Mouse (Mus musculus): ENCODE measurements at regions not wholly inside any gene's neighbourhood (a gene's known extent, or its start where the extent isn't known, plus 50 kb on each side); places are given as distances from the start of the nearest gene placed in this dataset.

GRCm38 (mm10) chr17:64382894-64383293 lies 51.2 kb upstream of the Pja2 start:
- H3K4me1 ChIP-seq (ENCODE audit: control insufficient read depth, insufficient read depth, low read length): no peaks in the 10 kb centered on the region
- no peak overlapping the region for H3K4me3 ChIP-seq (ENCODE audit: low read depth, low read length)
- no peak overlapping the region for H3K9ac ChIP-seq (replicated peaks; ENCODE audit: low read depth, low read length)
- no peak overlapping the region for H3K27ac ChIP-seq (ENCODE audit: low read length)
- H3K27me3 ChIP-seq (ENCODE audit: control insufficient read depth, insufficient read depth, low read length): no peaks in the 10 kb centered on the region
- no peaks in the 10 kb centered on the region for H3K36me3 ChIP-seq (ENCODE audit: control insufficient read depth, insufficient read depth, low read length)
- ATAC-seq (ENCODE audit: insufficient number of reproducible peaks, insufficient read depth, low FRiP score, low read depth): no peak
- no peak overlapping the region for H3K4me2 ChIP-seq (replicated peaks; ENCODE audit: low read depth, low read length)
- H3K9me3 ChIP-seq (ENCODE audit: control insufficient read depth, low read depth, low read length): no peaks in the 10 kb centered on the region
- WGBS: 76% methylated on average over 6 of the region's 6 CpGs

DNA sequence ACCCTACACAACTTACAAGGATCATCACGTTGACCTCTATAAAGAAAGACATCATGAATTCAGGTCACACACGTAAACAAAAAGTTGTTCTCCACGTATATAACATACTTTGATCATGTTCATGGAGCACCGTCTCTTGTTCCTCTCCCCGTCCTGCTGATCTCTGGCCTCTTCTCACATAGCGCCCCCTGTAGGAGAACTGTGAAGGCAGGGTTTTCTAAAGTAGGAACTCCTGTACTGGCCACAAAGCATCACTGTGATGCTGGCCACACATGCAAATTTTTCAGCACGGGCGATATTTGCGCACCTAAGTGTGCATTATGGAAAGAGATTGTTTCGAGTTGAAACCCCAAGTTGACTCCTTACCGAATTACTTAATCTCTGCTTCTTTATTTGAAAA lies 51.9 kb upstream of the Pja2 start:
- 88% methylated on average over 11 of the region's 11 CpGs for WGBS
- Histone ChIP-seq H3K9ac (replicated peaks; ENCODE audit: low read depth, low read length) (no peak overlapping the region), H3K27ac (ENCODE audit: low read length) (no peak overlapping the region), H3K4me3 (ENCODE audit: low read depth, low read length) (no peak overlapping the region), H3K4me1 (ENCODE audit: control insufficient read depth, insufficient read depth, low read length) (no peaks in the 10 kb centered on the region), H3K27me3 (ENCODE audit: control insufficient read depth, insufficient read depth, low read length) (no peaks in the 10 kb centered on the region), H3K9me3 (ENCODE audit: control insufficient read depth, low read depth, low read length) (no peaks in the 10 kb centered on the region), H3K36me3 (ENCODE audit: control insufficient read depth, insufficient read depth, low read length) (no peaks in the 10 kb centered on the region), H3K4me2 (replicated peaks; ENCODE audit: low read depth, low read length) (no peak overlapping the region)
- no peak for ATAC-seq (ENCODE audit: insufficient number of reproducible peaks, insufficient read depth, low FRiP score, low read depth)

- Histone ChIP-seq H3K27me3 (ENCODE audit: control insufficient read depth, insufficient read depth, low read length) (no peaks in the 10 kb centered on the region), H3K27ac (ENCODE audit: low read length) (no peak overlapping the region), H3K36me3 (ENCODE audit: control insufficient read depth, insufficient read depth, low read length) (no peaks in the 10 kb centered on the region), H3K4me2 (replicated peaks; ENCODE audit: low read depth, low read length) (no peak overlapping the region), H3K4me3 (ENCODE audit: low read depth, low read length) (no peak overlapping the region), H3K9ac (replicated peaks; ENCODE audit: low read depth, low read length) (no peak overlapping the region), H3K9me3 (ENCODE audit: control insufficient read depth, low read depth, low read length) (no peaks in the 10 kb centered on the region), H3K4me1 (ENCODE audit: control insufficient read depth, insufficient read depth, low read length) (no peaks in the 10 kb centered on the region)
- WGBS: 87% methylated on average over 1 of the region's 1 CpGs
- ATAC-seq (ENCODE audit: insufficient number of reproducible peaks, insufficient read depth, low FRiP score, low read depth): no peak
Measured at GRCm38 (mm10) chr17:64390349-64390748, 58.6 kb upstream of the Pja2 start.

- 17% methylated on average over 12 of the region's 12 CpGs for WGBS
- ATAC-seq (ENCODE audit: insufficient number of reproducible peaks, insufficient read depth, low FRiP score, low read depth): no peak
Measured at GRCm38 (mm10) chr17:64397254-64397897, 65.7 kb upstream of the Pja2 start.

GRCm38 (mm10) chr17:64398114-64398692 lies 66.5 kb upstream of the Pja2 start:
- 35% methylated on average over 9 of the region's 9 CpGs for WGBS
- Histone ChIP-seq H3K27me3 (ENCODE audit: control insufficient read depth, insufficient read depth, low read length) (no peaks in the 10 kb centered on the region), H3K27ac (ENCODE audit: low read length) (no peak overlapping the region), H3K9ac (replicated peaks; ENCODE audit: low read depth, low read length) (no peak overlapping the region), H3K4me3 (ENCODE audit: low read depth, low read length) (no peak overlapping the region), H3K4me2 (replicated peaks; ENCODE audit: low read depth, low read length) (no peak overlapping the region; the same call in 1 of the 2 replicates), H3K4me1 (ENCODE audit: control insufficient read depth, insufficient read depth, low read length) (no peaks in the 10 kb centered on the region), H3K9me3 (ENCODE audit: control insufficient read depth, low read depth, low read length) (no peaks in the 10 kb centered on the region), H3K36me3 (ENCODE audit: control insufficient read depth, insufficient read depth, low read length) (no peaks in the 10 kb centered on the region)
- ATAC-seq (ENCODE audit: insufficient number of reproducible peaks, insufficient read depth, low FRiP score, low read depth): peak; percentile 37; the same call in 1 of the 2 replicates

More at GRCm38 (mm10) chr17:64397254-64397897, 65.7 kb upstream of the Pja2 start:
- no peak overlapping the region for H3K27ac ChIP-seq (ENCODE audit: low read length)
- no peaks in the 10 kb centered on the region for H3K36me3 ChIP-seq (ENCODE audit: control insufficient read depth, insufficient read depth, low read length)
- H3K9me3 ChIP-seq (ENCODE audit: control insufficient read depth, low read depth, low read length): no peaks in the 10 kb centered on the region
- no peaks in the 10 kb centered on the region for H3K27me3 ChIP-seq (ENCODE audit: control insufficient read depth, insufficient read depth, low read length)
- H3K9ac ChIP-seq (replicated peaks; ENCODE audit: low read depth, low read length): no peak overlapping the region
- H3K4me3 ChIP-seq (ENCODE audit: low read depth, low read length): peak overlapping the region; percentile 8; the same call in 1 of the 2 replicates
- peak overlapping the region; percentile 24 for H3K4me2 ChIP-seq (replicated peaks; ENCODE audit: low read depth, low read length)
- H3K4me1 ChIP-seq (ENCODE audit: control insufficient read depth, insufficient read depth, low read length): no peaks in the 10 kb centered on the region

- Histone ChIP-seq H3K4me2 (replicated peaks; ENCODE audit: low read depth, low read length) (no peak overlapping the region), H3K9ac (replicated peaks; ENCODE audit: low read depth, low read length) (no peak overlapping the region), H3K27ac (ENCODE audit: low read length) (no peak overlapping the region), H3K4me3 (ENCODE audit: low read depth, low read length) (no peak overlapping the region), H3K27me3 (ENCODE audit: control insufficient read depth, insufficient read depth, low read length) (no peaks in the 10 kb centered on the region), H3K4me1 (ENCODE audit: control insufficient read depth, insufficient read depth, low read length) (no peaks in the 10 kb centered on the region), H3K36me3 (ENCODE audit: control insufficient read depth, insufficient read depth, low read length) (no peaks in the 10 kb centered on the region), H3K9me3 (ENCODE audit: control insufficient read depth, low read depth, low read length) (no peaks in the 10 kb centered on the region)
- 45% methylated on average over 3 of the region's 3 CpGs for WGBS
- no peak for ATAC-seq (ENCODE audit: insufficient number of reproducible peaks, insufficient read depth, low FRiP score, low read depth)
Measured at GRCm38 (mm10) chr17:64398708-64399107, 67.0 kb upstream of the Pja2 start.

- Histone ChIP-seq H3K9me3 (ENCODE audit: control insufficient read depth, low read depth, low read length) (no peaks in the 10 kb centered on the region), H3K9ac (replicated peaks; ENCODE audit: low read depth, low read length) (no peak overlapping the region), H3K4me1 (ENCODE audit: control insufficient read depth, insufficient read depth, low read length) (no peaks in the 10 kb centered on the region), H3K27me3 (ENCODE audit: control insufficient read depth, insufficient read depth, low read length) (no peaks in the 10 kb centered on the region), H3K4me2 (replicated peaks; ENCODE audit: low read depth, low read length) (no peak overlapping the region), H3K27ac (ENCODE audit: low read length) (no peak overlapping the region), H3K36me3 (ENCODE audit: control insufficient read depth, insufficient read depth, low read length) (no peaks in the 10 kb centered on the region), H3K4me3 (ENCODE audit: low read depth, low read length) (no peak overlapping the region)
- 66% methylated on average over 5 of the region's 5 CpGs for WGBS
- no peak for ATAC-seq (ENCODE audit: insufficient number of reproducible peaks, insufficient read depth, low FRiP score, low read depth)
Measured at GRCm38 (mm10) chr17:64406742-64407254, 75.1 kb upstream of the Pja2 start.

DNA sequence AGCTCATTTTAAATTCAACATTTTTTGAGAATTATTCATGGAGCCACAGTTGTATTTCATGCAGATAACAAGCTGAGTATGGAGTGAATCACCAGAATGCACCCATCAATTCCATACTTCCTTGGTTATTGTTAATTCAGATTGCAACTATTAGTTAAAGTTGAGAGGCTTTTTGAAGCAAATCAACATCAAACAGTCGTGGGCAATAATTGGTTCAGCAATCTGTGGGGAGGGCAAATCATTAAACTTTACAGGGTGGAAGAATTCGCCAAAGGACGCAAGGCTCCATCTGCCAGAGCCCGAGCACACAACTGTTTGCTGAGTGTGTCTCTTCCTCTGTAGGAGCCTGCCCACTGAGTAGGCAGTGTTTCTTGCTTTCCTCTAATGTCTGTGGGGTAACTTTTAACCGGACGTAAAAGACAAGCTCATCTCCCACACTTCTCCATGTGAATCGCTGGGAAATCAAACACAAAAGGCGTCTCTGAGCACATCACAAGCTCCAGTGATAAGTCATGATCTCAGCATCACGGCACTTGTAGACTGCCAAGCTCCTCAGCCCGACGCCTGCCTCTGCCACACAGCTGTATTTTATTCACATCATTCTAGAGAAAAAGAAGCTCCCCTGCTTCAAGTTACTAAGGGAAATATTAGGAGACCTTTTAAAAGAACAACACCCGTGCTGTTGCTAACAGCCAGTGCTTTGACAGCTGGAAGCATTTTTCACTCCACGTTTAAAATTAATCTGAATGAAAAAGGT lies 75.7 kb upstream of the Pja2 start:
- no peak for ATAC-seq (ENCODE audit: insufficient number of reproducible peaks, insufficient read depth, low FRiP score, low read depth)
- H3K27me3 ChIP-seq (ENCODE audit: control insufficient read depth, insufficient read depth, low read length): no peaks in the 10 kb centered on the region
- H3K36me3 ChIP-seq (ENCODE audit: control insufficient read depth, insufficient read depth, low read length): no peaks in the 10 kb centered on the region
- H3K9me3 ChIP-seq (ENCODE audit: control insufficient read depth, low read depth, low read length): no peaks in the 10 kb centered on the region
- H3K4me1 ChIP-seq (ENCODE audit: control insufficient read depth, insufficient read depth, low read length): no peaks in the 10 kb centered on the region
- no peak overlapping the region for H3K27ac ChIP-seq (ENCODE audit: low read length)
- H3K4me3 ChIP-seq (ENCODE audit: low read depth, low read length): no peak overlapping the region
- no peak overlapping the region for H3K9ac ChIP-seq (replicated peaks; ENCODE audit: low read depth, low read length)
- H3K4me2 ChIP-seq (replicated peaks; ENCODE audit: low read depth, low read length): no peak overlapping the region
- 56% methylated on average over 13 of the region's 13 CpGs for WGBS

Measured in stomach, embryonic 14.5 days (tissue).